Mouse (Mus musculus) heart, embryonic 14.5 days (tissue): ENCODE results near the gene Prkar1b. TPM values are rescaled to one million over a fixed set of nuclear protein-coding genes. Genes with fewer than 3 reads are reported as not detected.

Source experiments
- ATAC-seq: fragments of 200-750 bp; cut with Nextera tagmentation; 2 replicates; pipeline ENCODE4 v1.8.0; 2017; ENCODE audit warnings: low read depth, moderate TSS enrichment; ENCODE audit not compliant: insufficient number of reproducible peaks, insufficient read depth, low FRiP score
- H3K27ac ChIP-seq, 2 experiments: fragments of 200-500 bp in 1 of 2; fragments of 300-500 bp in 1 of 2; sonication (generic) in 1 of 2; replicated peaks in 1 of 2; 2 replicates each; pipeline ENCODE4 v1.5.1; 2012 to 2014; ENCODE audit warnings: low read depth in 2 of 2, low read length in 2 of 2, control low read depth in 1 of 2, mild to moderate bottlenecking in 1 of 2, mixed read lengths in 1 of 2; ENCODE audit not compliant: control insufficient read depth in 1 of 2, insufficient read depth in 1 of 2
- H3K27me3 ChIP-seq: fragments of 300-500 bp; sonication (generic); 2 replicates; pipeline ENCODE4 v1.6.1; 2014; ENCODE audit warnings: mild to moderate bottlenecking, low read length, control low read depth; ENCODE audit not compliant: control insufficient read depth, insufficient read depth
- H3K36me3 ChIP-seq: fragments of 300-500 bp; sonication (generic); 2 replicates; pipeline ENCODE4 v1.6.1; 2014; ENCODE audit warnings: mild to moderate bottlenecking, control low read depth, low read length, mixed read lengths; ENCODE audit not compliant: control insufficient read depth, insufficient read depth
- H3K4me1 ChIP-seq, 2 experiments: fragments of 200-500 bp in 1 of 2; fragments of 300-500 bp in 1 of 2; sonication (generic) in 1 of 2; 2 replicates each; pipeline ENCODE4 v1.6.1; 2012 to 2014; ENCODE audit warnings: low read length in 2 of 2, control low read depth in 1 of 2, mixed read lengths in 1 of 2; ENCODE audit not compliant: control insufficient read depth in 2 of 2, insufficient read depth in 2 of 2
- H3K4me2 ChIP-seq: fragments of 300-500 bp; sonication (generic); 2 replicates; pipeline ENCODE4 v1.6.1; 2014; ENCODE audit warnings: mild to moderate bottlenecking, low read length
- H3K4me3 ChIP-seq, 2 experiments: fragments of 200-500 bp in 1 of 2; fragments of 300-500 bp in 1 of 2; sonication (generic) in 1 of 2; 2 replicates each; pipeline ENCODE4 v1.5.1; 2012 to 2014; ENCODE audit warnings: low read length in 2 of 2, mild to moderate bottlenecking in 2 of 2, control low read depth in 1 of 2, low read depth in 1 of 2, moderate library complexity in 1 of 2; ENCODE audit not compliant: control insufficient read depth in 1 of 2, insufficient read depth in 1 of 2
- H3K9ac ChIP-seq: fragments of 300-500 bp; sonication (generic); 2 replicates; pipeline ENCODE4 v1.6.1; 2014; ENCODE audit warnings: mild to moderate bottlenecking, low read length
- H3K9me3 ChIP-seq: fragments of 300-500 bp; sonication (generic); 2 replicates; pipeline ENCODE4 v1.6.1; 2016; ENCODE audit warnings: low read length, control low read depth; ENCODE audit not compliant: control insufficient read depth
- WGBS: fragments of 180-500 bp; shearing (Covaris S2); extraction: QIAGEN DNeasy Blood & Tissue Kit; methylation state at CpG from one replicate; pipeline ENCODE4 v1.1.7; 2014; 5-methylcytosine and 5-hydroxymethylcytosine counted together
- polyA plus RNA-seq: library from polyadenylated mRNA; unstranded; fragments of >200 nt; fragmentation: Nextera tagmentation; extraction: Ambion mirVana; gene quantifications from 2 replicates; pipeline ENCODE4 v1.2.1, GENCODE M21; 2014

Prkar1b gene
- polyA plus RNA-seq, 1 experiment from 2014 or later, result 9.5 TPM

- H3K27ac ChIP-seq, result no peak overlapping the region
- 78% methylated on average over 3 of the region's 3 CpGs for WGBS
Observed at GRCm38 (mm10) chr5:139143890-139144289, 5.9 kb downstream of the Prkar1b start.

GRCm38 (mm10) chr5:139141326-139141725, 8.5 kb downstream of the Prkar1b start:
- Histone ChIP-seq H3K9ac (no peak overlapping the region), H3K36me3 (no peaks in the 10 kb centered on the region), H3K4me1 (peaks cover 5 to 12% of the 10 kb centered on the region in 2 experiments), H3K27me3 (no peaks in the 10 kb centered on the region), H3K4me3 (no peak overlapping the region), H3K27ac (peak overlapping the region; percentile 50 to 56), H3K4me2 (peak overlapping the region; percentile 26), H3K9me3 (no peaks in the 10 kb centered on the region)
- 28% methylated on average over 5 of the region's 5 CpGs for WGBS
- ATAC-seq, result no peak

More at GRCm38 (mm10) chr5:139143890-139144289, 5.9 kb downstream of the Prkar1b start:
- H3K4me1 ChIP-seq, result peaks cover 7 to 9% of the 10 kb centered on the region in 2 experiments
- no peak overlapping the region for H3K4me2 ChIP-seq
- H3K36me3 ChIP-seq, result no peaks in the 10 kb centered on the region
- no peaks in the 10 kb centered on the region for H3K9me3 ChIP-seq
- H3K9ac ChIP-seq, result no peak overlapping the region
- ATAC-seq, result no peak
- H3K27me3 ChIP-seq, result no peaks in the 10 kb centered on the region
- H3K4me3 ChIP-seq, result no peak overlapping the region

GRCm38 (mm10) chr5:139140589-139140988, 9.2 kb downstream of the Prkar1b start:
- H3K9me3 ChIP-seq, result no peaks in the 10 kb centered on the region
- peaks cover 5 to 12% of the 10 kb centered on the region in 2 experiments for H3K4me1 ChIP-seq
- 74% methylated on average over 9 of the region's 9 CpGs for WGBS
- H3K36me3 ChIP-seq, result no peaks in the 10 kb centered on the region
- H3K9ac ChIP-seq, result no peak overlapping the region
- H3K4me3 ChIP-seq, result no peak overlapping the region
- no peak overlapping the region for H3K4me2 ChIP-seq
- H3K27ac ChIP-seq, result no peak overlapping the region
- no peak for ATAC-seq
- H3K27me3 ChIP-seq, result no peaks in the 10 kb centered on the region

- ATAC-seq, result no peak
Observed at GRCm38 (mm10) chr5:139138926-139139472, 10.8 kb downstream of the Prkar1b start.

GRCm38 (mm10) chr5:139138261-139138925, 11.4 kb downstream of the Prkar1b start:
- Histone ChIP-seq H3K4me1 (peaks cover 5 to 12% of the 10 kb centered on the region in 2 experiments), H3K4me3 (no peak overlapping the region), H3K36me3 (no peaks in the 10 kb centered on the region), H3K27me3 (no peaks in the 10 kb centered on the region), H3K9me3 (no peaks in the 10 kb centered on the region), H3K9ac (no peak overlapping the region), H3K27ac (no peak overlapping the region), H3K4me2 (no peak overlapping the region)
- WGBS, result 62% methylated on average over 12 of the region's 12 CpGs
- no peak for ATAC-seq

More at GRCm38 (mm10) chr5:139138926-139139472, 10.8 kb downstream of the Prkar1b start:
- Histone ChIP-seq H3K27me3 (no peaks in the 10 kb centered on the region), H3K4me2 (no peak overlapping the region), H3K36me3 (no peaks in the 10 kb centered on the region), H3K4me1 (peaks cover 5 to 12% of the 10 kb centered on the region in 2 experiments), H3K27ac (no peak overlapping the region), H3K9me3 (no peaks in the 10 kb centered on the region), H3K4me3 (no peak overlapping the region), H3K9ac (no peak overlapping the region)
- WGBS, result 85% methylated on average over 8 of the region's 8 CpGs

GRCm38 (mm10) chr5:139137176-139137575, 12.6 kb downstream of the Prkar1b start:
- Histone ChIP-seq H3K27ac (no peak overlapping the region), H3K4me3 (no peak overlapping the region), H3K4me2 (no peak overlapping the region), H3K4me1 (peaks cover 5 to 12% of the 10 kb centered on the region in 2 experiments), H3K9me3 (no peaks in the 10 kb centered on the region), H3K9ac (no peak overlapping the region), H3K36me3 (no peaks in the 10 kb centered on the region), H3K27me3 (no peaks in the 10 kb centered on the region)
- 87% methylated on average over 6 of the region's 6 CpGs for WGBS
- no peak for ATAC-seq

- Histone ChIP-seq H3K4me2 (no peak overlapping the region), H3K9ac (no peak overlapping the region), H3K27ac (no peak overlapping the region), H3K9me3 (no peaks in the 10 kb centered on the region), H3K4me3 (no peak overlapping the region), H3K4me1 (peaks cover 0 to 12% of the 10 kb centered on the region in 2 experiments; a peak in 3 of 4 replicates), H3K36me3 (no peaks in the 10 kb centered on the region), H3K27me3 (no peaks in the 10 kb centered on the region)
- 67% methylated on average over 1 of the region's 1 CpGs for WGBS
- no peak for ATAC-seq
Observed at GRCm38 (mm10) chr5:139136341-139136740, 13.5 kb downstream of the Prkar1b start.
